Mouse (Mus musculus) bone marrow, adult 2 months (tissue): ENCODE results near the gene Esrp2.

ENCODE experiments used
- CTCF ChIP-seq: fragments of 200-500 bp; IDR thresholded peaks from 2 replicates; pipeline ENCODE4 v1.5.1; 2011; ENCODE audit warnings: low read length, control low read depth; ENCODE audit not compliant: control insufficient read depth, insufficient read depth
- POLR2A ChIP-seq: fragments of 200-500 bp; IDR thresholded peaks from 2 replicates; pipeline ENCODE4 v1.6.1; 2011; ENCODE audit warnings: low read depth, mild to moderate bottlenecking, control low read depth, low read length, borderline replicate concordance; ENCODE audit not compliant: control insufficient read depth

- no peak for TF ChIP-seq POLR2A
- TF ChIP-seq CTCF: no peak
Measured at GRCm38 (mm10) chr8:106127882-106128410, 8.8 kb downstream of the Esrp2 start.
